Mouse (Mus musculus) adipose tissue, adult 10 weeks (tissue): Measurements from ENCODE around the gene Tmem175. TPM values are rescaled to one million over a fixed set of nuclear protein-coding genes. Genes with fewer than 3 reads are reported as not detected.

ENCODE experiments used
- polyA plus RNA-seq: library from polyadenylated mRNA; stranded (reverse); fragments of 350-450 nt; fragmentation: Illumina TruSeq; extraction: RNeasy Lipid Tissue Mini Kit (QIAGEN cat#74804); gene quantifications from one replicate; pipeline ENCODE4 v1.2.3, GENCODE M21; 2014; ENCODE audit warnings: low read depth, low replicate concordance

Tmem175 gene
- polyA plus RNA-seq: 34.5 TPM

DNA sequence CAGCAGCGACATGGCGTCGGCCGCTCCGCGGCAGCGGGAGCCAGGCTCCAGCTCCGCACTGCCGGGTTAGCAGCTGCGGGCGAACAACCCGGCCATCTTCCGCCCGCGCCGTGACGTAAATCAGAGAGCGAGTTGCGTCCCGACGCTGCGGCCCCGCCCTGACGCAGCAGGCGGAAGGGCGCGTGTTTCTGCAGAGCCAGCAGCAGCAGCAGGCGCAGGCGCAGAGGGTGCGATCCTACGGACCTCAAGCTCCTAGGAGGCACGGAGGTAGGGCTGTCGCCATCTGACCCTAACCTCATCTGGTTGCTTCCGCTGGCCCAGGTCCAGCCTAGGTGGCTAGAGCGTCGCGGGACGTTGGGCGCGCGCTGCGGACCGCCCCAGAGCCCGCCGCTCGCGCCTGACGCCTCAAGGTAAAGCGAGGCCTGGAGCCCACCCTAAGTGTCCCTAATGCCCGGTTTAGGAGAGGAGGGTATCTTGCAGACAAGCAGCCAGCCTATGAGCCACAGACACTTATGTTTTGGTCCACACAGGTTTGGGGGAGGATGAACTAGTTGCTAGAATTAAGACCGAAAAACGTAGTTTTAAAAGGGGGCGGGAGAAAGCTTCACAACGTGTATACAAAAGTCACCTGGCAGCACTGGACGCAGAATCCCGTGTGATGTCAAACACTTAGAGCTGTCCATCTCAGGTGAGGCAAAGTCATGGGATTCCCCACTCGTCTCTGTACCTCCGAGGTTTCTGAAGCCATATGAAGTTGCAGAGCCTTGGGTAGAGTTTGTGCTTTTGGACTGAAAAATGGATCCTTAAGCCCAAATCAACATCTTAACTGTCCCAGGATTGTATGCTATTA lies at the start of gene Tmem175, which contains the start of gene Gak:
Tmem175 (plus strand) TSS at position 137 of the 850 bp plus-strand sequence.
Gak (minus strand) TSS at position 122 of the 850 bp plus-strand sequence.

DNA sequence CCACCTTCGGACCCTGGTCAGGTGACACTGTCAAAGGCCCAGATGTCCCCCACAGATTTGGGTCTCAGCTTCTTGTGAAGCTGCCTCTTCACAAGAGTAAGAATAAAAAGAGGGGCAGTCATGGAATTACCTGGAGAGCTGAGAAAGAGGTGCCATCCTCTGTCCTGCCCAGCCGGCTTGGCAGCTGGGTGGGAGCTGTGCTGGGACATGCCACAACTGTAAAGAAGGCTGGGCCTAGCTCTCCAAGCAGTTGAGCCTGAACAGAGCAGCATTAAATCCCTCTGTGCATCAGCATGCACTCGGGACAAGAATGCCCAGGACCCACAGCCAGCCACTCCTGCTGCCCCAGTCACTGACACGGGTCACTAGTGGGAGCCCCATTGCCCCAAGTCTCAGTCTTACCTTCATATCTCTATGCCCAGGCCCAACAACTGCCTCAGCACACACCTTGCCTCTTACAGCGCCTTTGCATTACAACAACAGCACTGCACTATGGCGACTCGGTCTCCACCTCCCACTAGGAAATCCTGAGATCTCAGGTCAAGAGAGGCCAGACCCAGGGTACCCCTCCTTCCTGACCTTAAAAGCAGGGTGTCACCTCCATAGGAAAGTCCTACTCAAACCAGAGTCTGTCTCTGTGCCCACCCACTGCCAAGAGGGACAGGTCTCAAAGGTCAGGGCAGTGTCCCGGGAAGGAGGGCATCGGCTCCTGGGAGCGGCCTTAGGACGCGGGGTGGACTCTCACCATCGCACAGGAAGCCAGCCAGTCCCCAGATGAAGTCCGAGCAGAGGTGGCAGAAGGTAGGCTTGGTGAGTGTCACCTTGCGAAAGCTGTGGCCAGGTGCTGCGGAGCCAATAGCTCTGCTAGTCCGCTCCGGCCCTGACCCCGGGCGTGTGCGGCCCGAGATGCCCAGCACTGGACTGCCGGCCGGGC lies 30.4 kb downstream of the Tmem175 start, which contains the start of gene Idua:
Idua (plus strand) TSS at position 634 of the 934 bp plus-strand sequence.

DNA sequence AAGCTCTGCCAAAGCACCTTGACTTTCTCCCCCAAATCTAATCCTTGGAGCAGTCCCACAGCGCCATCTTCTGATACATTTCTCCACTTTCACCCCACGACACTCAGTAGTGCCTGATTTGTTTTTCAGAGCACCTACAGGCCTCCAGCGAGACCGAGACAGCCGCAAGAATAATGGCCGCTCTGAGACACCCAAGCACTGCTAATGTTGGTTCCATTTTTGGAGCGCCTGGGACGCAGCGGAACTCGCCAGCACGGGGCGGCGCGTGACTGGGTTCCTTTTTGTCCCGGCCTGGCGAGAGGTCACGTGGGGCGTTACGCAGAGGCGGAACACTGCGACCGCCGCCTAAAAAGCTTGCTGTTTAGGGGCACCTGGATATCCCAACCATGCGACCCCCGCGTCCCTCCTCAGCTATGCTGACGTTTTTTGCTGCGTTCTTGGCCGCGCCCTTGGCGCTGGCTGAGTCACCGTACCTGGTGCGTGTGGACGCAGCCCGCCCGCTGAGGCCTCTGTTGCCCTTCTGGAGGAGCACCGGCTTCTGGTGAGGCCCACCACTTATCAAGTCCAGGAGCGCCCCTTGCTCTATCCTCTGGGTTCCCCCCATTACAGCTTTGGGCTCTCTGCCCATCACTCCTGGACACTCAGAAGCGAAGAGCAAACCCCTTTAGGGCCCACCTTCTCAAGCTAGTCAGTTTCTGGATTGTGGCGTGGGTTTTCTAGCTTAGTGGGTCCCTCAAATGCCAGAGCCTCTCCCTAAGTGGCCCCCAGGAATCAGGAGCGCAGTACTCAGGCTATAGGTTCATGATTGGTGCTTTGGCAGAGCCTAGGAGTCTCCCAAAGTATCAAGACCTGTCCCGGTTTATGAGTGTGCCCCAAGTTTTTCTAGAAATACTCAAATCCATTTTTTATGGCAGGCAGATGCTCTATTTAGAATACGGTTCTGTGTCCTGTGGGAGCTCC lies 39.7 kb downstream of the Tmem175 start, which contains the start of gene Dgkq:
Dgkq (minus strand) TSS at position 696 of the 960 bp plus-strand sequence.

DNA sequence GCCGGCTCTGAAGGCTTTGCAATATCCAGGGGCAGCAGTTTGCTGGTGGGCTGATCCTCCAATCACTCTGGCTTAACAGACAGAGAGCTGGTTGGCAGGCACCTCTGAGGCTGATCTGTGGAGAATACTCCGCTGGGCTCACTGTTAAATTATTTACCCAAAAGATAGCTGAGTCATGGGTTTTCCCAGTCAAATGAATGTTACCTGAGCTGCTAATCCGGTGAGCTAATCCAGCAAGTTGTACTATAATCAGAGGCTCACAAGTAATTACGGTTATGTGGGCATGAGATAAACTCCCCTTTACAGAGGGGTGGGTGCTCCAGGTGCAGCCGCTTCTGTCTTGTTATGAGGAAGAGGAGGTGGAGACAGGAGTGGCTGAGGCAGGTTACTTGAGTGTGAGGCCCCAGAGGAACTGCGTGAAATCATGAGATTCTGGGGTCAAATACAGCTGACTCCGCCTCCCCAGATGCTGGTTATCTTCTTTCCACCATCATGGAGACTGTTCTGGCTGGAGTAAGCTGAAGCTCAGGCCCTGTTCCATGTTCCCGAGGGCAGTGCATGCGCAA lies 45.8 kb downstream of the Tmem175 start, which contains the start of gene Slc26a1:
Slc26a1 (minus strand) TSS at position 319 of the 566 bp plus-strand sequence.

DNA sequence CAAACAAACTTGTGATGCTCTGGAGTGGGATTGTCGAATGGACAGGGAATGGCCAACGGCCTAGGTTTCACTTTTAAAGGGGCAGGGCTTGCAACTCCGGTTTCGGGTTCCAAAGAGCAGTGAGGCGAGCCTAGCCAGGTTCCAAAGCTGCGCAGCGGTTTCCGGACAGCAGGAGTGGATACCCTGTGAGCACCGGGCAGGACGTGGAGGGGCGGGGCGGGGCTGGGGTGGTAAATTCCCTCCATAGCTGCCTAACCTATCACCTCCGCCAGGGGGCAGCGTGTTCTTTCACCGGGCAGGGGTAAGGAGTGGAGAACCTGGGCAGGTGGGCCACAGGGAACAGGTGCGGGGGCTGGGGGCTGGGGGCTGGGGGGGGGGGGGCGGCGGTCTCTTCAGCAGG lies 62.7 kb downstream of the Tmem175 start, which contains the start of gene Fgfrl1:
Fgfrl1 (plus strand) TSS at position 112 of the 400 bp plus-strand sequence.

Other genes with a start within 250 kb of the Tmem175 start
- gene Pde6b, start 241.4 kb upstream of the Tmem175 start, polyA plus RNA-seq: not detected
- gene Atp5k, start 195.3 kb upstream of the Tmem175 start, polyA plus RNA-seq: 435 TPM
- gene Mfsd7a, start 180.9 kb upstream of the Tmem175 start, polyA plus RNA-seq: 5.0 TPM
- gene Pcgf3, start 168.5 kb upstream of the Tmem175 start, polyA plus RNA-seq: 11.3 TPM
- 0.67 TPM for gene Cplx1, start 79.7 kb upstream of the Tmem175 start, polyA plus RNA-seq
- 66.0 TPM for gene Gak, start within 50 bp of the Tmem175 start, polyA plus RNA-seq
- 23.0 TPM for gene Idua, start 30.6 kb downstream of the Tmem175 start, polyA plus RNA-seq
- gene Dgkq, start 39.9 kb downstream of the Tmem175 start, polyA plus RNA-seq: 12.9 TPM
- not detected for gene Slc26a1, start 45.8 kb downstream of the Tmem175 start, polyA plus RNA-seq
- gene Fgfrl1, start 62.6 kb downstream of the Tmem175 start, polyA plus RNA-seq: 87.8 TPM
- not detected for gene Rnf212, start 145.2 kb downstream of the Tmem175 start, polyA plus RNA-seq
- not detected for gene Tmed11, start 165.6 kb downstream of the Tmem175 start, polyA plus RNA-seq
- not detected for gene Vmn2r8, start 179.1 kb downstream of the Tmem175 start, polyA plus RNA-seq
- not detected for gene Vmn2r9, start 222.8 kb downstream of the Tmem175 start, polyA plus RNA-seq